Mouse (Mus musculus): Measurements from ENCODE around the gene Robo2. TPM values are rescaled to one million over a fixed set of nuclear protein-coding genes. Genes with fewer than 3 reads are reported as not detected.

Gene Robo2
- polyA plus RNA-seq (2015; fragmentation: Nextera tagmentation; extraction: Ambion mirVana): 67.5 and 77.5 TPM in 2 replicates

DNA sequence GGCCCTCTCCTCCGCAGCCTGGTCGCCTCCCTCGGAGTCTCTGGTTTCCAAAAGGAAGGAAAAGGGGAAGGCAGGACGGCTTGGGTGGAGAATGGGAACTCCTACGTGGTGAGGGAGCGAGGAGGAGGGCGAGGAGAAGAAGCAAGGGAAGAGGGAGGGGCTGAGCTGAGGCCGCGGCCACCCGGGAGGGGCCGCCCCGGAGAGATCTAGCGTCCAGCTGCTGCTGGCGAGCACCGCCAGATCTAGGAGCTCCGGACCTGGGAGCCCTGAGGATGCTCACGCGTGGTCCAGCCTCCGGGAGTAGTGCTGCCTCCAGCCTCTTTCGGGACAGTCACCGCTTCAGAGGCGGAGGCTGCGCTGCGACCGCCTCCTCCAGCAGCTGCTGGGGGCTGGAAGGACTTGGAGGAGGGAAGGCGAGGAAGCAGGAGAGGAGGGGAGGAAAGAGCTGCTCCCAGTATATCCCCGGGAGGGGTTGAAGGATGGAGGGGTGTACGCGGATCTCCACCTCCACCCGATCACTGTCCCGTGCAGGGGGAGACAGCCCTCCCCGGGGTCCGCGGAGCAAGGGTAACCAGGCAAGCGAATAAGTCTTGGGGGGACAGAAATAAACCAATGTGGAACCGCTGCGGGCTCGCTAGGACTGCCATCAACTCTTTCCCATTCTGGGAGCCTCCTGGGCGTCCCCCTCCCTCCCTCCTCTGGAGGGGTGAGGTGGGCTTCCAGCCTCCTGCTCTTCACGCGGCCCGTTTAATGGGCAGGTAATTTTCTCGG lies at the start of gene Robo2:
Robo2 (minus strand) TSS at position 345 of the 771 bp plus-strand sequence.
- WGBS: under 1% methylated on average over 43 of the region's 43 CpGs

DNA sequence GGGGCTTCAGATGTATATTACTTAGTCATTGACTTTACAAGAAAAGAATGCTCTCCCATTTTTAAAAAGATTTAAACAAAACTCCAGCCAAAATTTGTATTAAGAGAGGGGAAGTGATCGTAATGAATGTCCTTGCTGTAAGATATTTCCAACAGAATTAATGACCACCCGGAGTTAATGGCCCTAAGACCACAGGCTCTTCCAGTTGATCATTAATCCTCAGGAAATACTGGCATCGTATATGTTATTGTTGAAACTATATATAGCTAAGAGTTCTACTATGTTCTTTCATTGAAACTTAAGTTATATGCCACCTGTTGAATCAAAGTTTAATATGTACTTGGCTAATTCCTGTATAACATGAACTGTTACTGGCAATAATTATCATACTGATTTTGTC lies 46.5 kb upstream of the Robo2 start:
- no peak overlapping the region for H3K27ac ChIP-seq (ENCODE audit: low read depth, low read length)
- no peak overlapping the region for H3K9ac ChIP-seq (ENCODE audit: low read depth, low read length)
- no peak overlapping the region for H3K4me2 ChIP-seq (ENCODE audit: low read length)
- H3K4me1 ChIP-seq (ENCODE audit: control insufficient read depth, insufficient read depth, low read depth, low read length): no peaks in the 10 kb centered on the region
- 79% methylated on average over 3 of the region's 3 CpGs for whole genome bisulfite sequencing
- no peaks in the 10 kb centered on the region for H3K27me3 ChIP-seq (replicated peaks; ENCODE audit: control insufficient read depth, insufficient read depth, low read length)
- H3K4me3 ChIP-seq (ENCODE audit: low read length): no peak overlapping the region
- no peaks in the 10 kb centered on the region for H3K36me3 ChIP-seq (ENCODE audit: control insufficient read depth, insufficient read depth, low read length)
- no peaks in the 10 kb centered on the region for H3K9me3 ChIP-seq (ENCODE audit: control insufficient read depth, low read length)
- ATAC-seq: no peak

More for the DNA sequence above, at the start of gene Robo2:
- Histone ChIP-seq H3K9me3 (ENCODE audit: control insufficient read depth, low read length) (no peaks in the 10 kb centered on the region), H3K36me3 (ENCODE audit: control insufficient read depth, insufficient read depth, low read length) (no peaks in the 10 kb centered on the region), H3K4me2 (ENCODE audit: low read length) (peak within 1 kb of the TSS; percentile 77), H3K9ac (ENCODE audit: low read depth, low read length) (peak within 1 kb of the TSS; percentile 67), H3K27me3 (replicated peaks; ENCODE audit: control insufficient read depth, insufficient read depth, low read length) (no peaks in the 10 kb centered on the region), H3K4me1 (ENCODE audit: control insufficient read depth, insufficient read depth, low read depth, low read length) (no peaks in the 10 kb centered on the region), H3K27ac (ENCODE audit: low read depth, low read length) (peak within 1 kb of the TSS; percentile 81), H3K4me3 (ENCODE audit: low read length) (peak within 1 kb of the TSS; percentile 51)
- ATAC-seq: peak; percentile 89

DNA sequence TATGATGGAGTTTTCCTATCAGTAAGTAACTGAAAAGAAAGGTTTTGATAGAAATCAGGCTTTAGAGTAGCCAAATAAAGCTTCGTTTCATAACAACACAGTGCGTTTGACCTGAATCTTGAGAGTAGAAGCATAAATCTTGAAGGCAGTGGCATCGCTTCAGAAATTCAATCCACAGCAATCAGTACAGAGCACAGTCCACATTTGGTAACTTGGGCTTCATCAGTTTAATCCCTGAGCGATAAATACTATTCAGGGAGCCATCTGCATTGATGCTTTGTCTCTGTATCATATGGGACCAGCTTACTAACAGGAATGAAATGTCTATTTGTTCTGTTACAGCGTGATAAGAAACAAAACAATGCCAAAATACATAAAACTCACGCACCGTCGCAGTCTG lies 46.1 kb upstream of the Robo2 start:
- H3K4me3 ChIP-seq (ENCODE audit: low read length): no peak overlapping the region
- H3K4me1 ChIP-seq (ENCODE audit: control insufficient read depth, insufficient read depth, low read depth, low read length): no peaks in the 10 kb centered on the region
- 80% methylated on average over 8 of the region's 8 CpGs for WGBS
- no peak overlapping the region for H3K9ac ChIP-seq (ENCODE audit: low read depth, low read length)
- no peak overlapping the region for H3K27ac ChIP-seq (ENCODE audit: low read depth, low read length)
- ATAC-seq: no peak
- H3K36me3 ChIP-seq (ENCODE audit: control insufficient read depth, insufficient read depth, low read length): no peaks in the 10 kb centered on the region
- H3K27me3 ChIP-seq (replicated peaks; ENCODE audit: control insufficient read depth, insufficient read depth, low read length): no peaks in the 10 kb centered on the region
- no peaks in the 10 kb centered on the region for H3K9me3 ChIP-seq (ENCODE audit: control insufficient read depth, low read length)
- no peak overlapping the region for H3K4me2 ChIP-seq (ENCODE audit: low read length)

DNA sequence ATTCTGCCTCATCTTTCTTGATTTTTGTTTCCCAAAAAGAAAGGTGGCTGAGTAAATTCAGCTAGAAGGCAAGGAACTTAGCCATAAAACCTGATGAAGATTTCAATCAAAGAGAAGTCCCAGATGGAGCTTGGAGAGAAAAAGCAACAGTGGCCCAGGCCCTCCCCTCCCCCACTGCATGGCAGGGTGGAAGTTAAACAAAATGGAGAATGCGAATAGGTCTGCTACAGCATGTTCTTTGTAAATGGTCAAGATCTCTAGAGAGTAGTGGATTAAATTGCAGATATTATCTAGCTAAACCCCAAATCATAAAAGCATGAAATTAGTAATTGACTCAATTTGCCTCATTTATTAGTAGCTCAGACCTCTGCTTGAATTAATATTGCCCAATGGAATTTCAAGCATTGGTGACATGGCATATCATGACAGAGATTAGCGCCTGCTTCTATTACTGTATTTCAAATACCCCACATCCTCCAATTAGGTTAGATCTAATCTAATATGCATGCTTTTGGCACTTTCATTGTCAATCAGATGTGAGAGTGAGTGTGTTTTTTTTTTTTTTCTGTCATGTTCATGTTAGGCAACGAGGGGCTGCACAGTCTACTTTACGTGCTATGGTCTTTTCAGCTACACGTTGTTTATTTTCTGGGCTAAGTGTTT lies 45.3 kb upstream of the Robo2 start:
- H3K36me3 ChIP-seq (ENCODE audit: control insufficient read depth, insufficient read depth, low read length): no peaks in the 10 kb centered on the region
- H3K27ac ChIP-seq (ENCODE audit: low read depth, low read length): no peak overlapping the region
- no peaks in the 10 kb centered on the region for H3K27me3 ChIP-seq (replicated peaks; ENCODE audit: control insufficient read depth, insufficient read depth, low read length)
- H3K9me3 ChIP-seq (ENCODE audit: control insufficient read depth, low read length): no peaks in the 10 kb centered on the region
- WGBS: 68% methylated on average over 5 of the region's 5 CpGs
- H3K4me3 ChIP-seq (ENCODE audit: low read length): no peak overlapping the region
- ATAC-seq: no peak
- no peak overlapping the region for H3K9ac ChIP-seq (ENCODE audit: low read depth, low read length)
- no peaks in the 10 kb centered on the region for H3K4me1 ChIP-seq (ENCODE audit: control insufficient read depth, insufficient read depth, low read depth, low read length)
- H3K4me2 ChIP-seq (ENCODE audit: low read length): no peak overlapping the region

DNA sequence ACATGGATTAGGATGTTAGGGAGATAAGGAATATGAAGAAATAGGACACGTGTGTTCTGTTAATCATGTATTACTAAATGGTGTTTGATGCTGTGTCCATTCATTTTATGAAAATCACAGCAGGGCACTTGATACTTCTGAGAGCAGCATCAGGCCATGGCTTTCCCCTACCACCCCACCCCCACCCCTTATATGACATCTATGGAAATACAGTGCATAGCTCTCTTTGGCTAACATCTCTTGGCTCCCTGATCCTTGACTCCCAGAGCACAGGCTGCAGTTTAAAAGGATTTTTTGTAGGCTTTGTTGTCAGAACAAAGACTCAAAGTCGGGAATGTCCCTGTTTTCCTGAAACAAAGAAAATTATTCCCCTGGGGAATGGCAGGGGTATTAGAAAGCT lies 43.6 kb upstream of the Robo2 start:
- H3K27me3 ChIP-seq (replicated peaks; ENCODE audit: control insufficient read depth, insufficient read depth, low read length): no peaks in the 10 kb centered on the region
- ATAC-seq: no peak
- H3K27ac ChIP-seq (ENCODE audit: low read depth, low read length): no peak overlapping the region
- 30% methylated on average over 2 of the region's 2 CpGs for WGBS
- H3K4me2 ChIP-seq (ENCODE audit: low read length): no peak overlapping the region
- no peaks in the 10 kb centered on the region for H3K4me1 ChIP-seq (ENCODE audit: control insufficient read depth, insufficient read depth, low read depth, low read length)
- H3K36me3 ChIP-seq (ENCODE audit: control insufficient read depth, insufficient read depth, low read length): no peaks in the 10 kb centered on the region
- no peaks in the 10 kb centered on the region for H3K9me3 ChIP-seq (ENCODE audit: control insufficient read depth, low read length)
- no peak overlapping the region for H3K4me3 ChIP-seq (ENCODE audit: low read length)
- H3K9ac ChIP-seq (ENCODE audit: low read depth, low read length): no peak overlapping the region

DNA sequence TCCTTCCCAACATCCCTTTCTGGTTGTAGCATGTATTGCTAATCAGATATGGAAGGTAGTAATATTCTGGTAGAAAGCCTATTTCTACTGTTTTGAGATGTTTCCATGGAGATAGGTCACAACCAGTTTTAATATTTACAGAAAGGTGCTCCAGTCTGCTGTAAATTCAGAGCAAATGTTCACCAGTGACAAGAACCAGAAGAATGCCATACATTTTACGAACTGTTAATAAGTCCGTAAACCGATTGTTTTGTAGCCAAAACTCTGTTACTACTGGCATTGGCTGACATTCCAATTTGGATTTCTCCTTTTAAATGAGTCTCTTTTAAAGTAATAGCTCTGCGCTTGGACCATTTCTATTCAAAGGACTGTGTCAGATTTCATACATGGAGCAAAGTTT lies 36.4 kb upstream of the Robo2 start:
- H3K9ac ChIP-seq (ENCODE audit: low read depth, low read length): no peak overlapping the region
- no peak overlapping the region for H3K4me2 ChIP-seq (ENCODE audit: low read length)
- no peaks in the 10 kb centered on the region for H3K27me3 ChIP-seq (replicated peaks; ENCODE audit: control insufficient read depth, insufficient read depth, low read length)
- H3K4me1 ChIP-seq (ENCODE audit: control insufficient read depth, insufficient read depth, low read depth, low read length): no peaks in the 10 kb centered on the region
- no peaks in the 10 kb centered on the region for H3K36me3 ChIP-seq (ENCODE audit: control insufficient read depth, insufficient read depth, low read length)
- 92% methylated on average over 4 of the region's 4 CpGs for WGBS
- H3K9me3 ChIP-seq (ENCODE audit: control insufficient read depth, low read length): no peaks in the 10 kb centered on the region
- no peak overlapping the region for H3K27ac ChIP-seq (ENCODE audit: low read depth, low read length)
- no peak overlapping the region for H3K4me3 ChIP-seq (ENCODE audit: low read length)
- no peak for ATAC-seq

DNA sequence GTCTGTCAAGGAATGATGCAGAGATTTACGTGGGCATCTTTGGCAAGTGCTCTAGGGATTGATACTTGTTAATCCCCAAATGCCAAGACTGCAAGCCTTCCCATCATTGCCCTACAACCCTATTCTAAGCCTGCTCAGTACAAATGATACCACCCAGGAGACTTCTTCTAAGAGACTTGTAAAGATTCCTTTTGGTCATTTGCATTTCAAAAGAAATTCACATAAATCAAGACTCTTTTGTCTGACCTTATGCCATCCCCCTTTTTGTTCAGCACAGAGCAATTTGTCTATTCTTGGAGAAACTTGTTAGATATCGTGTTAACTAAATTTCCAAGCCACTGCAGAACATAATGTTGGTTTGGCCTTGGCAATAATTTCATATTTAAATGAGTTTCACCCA lies 15.4 kb upstream of the Robo2 start:
- Histone ChIP-seq H3K4me1 (ENCODE audit: control insufficient read depth, insufficient read depth, low read depth, low read length) (no peaks in the 10 kb centered on the region), H3K4me3 (ENCODE audit: low read length) (no peak overlapping the region), H3K36me3 (ENCODE audit: control insufficient read depth, insufficient read depth, low read length) (no peaks in the 10 kb centered on the region), H3K9me3 (ENCODE audit: control insufficient read depth, low read length) (no peaks in the 10 kb centered on the region), H3K4me2 (ENCODE audit: low read length) (no peak overlapping the region), H3K27ac (ENCODE audit: low read depth, low read length) (no peak overlapping the region), H3K27me3 (replicated peaks; ENCODE audit: control insufficient read depth, insufficient read depth, low read length) (no peaks in the 10 kb centered on the region), H3K9ac (ENCODE audit: low read depth, low read length) (no peak overlapping the region)
- 22% methylated on average over 2 of the region's 2 CpGs for WGBS
- no peak for ATAC-seq

DNA sequence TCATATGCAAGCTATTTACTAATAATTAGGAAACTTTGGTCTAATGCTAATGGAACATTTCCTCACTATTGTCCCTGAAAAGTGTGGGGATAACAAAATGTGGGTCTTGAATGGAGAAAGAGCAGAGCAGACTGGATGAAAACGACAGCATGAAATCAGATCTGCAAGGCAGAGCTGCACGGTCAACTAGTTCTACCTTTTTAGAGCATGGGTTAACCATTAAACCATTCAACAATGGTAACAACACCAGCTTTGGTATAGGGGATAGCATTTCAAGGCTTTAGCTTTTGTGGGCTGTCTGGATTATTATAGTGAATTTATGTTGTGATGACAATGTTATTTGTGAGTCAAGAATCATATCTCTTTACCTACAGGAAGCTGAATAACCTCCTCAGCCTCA lies 8.7 kb upstream of the Robo2 start:
- Histone ChIP-seq H3K9ac (ENCODE audit: low read depth, low read length) (no peak overlapping the region), H3K27me3 (replicated peaks; ENCODE audit: control insufficient read depth, insufficient read depth, low read length) (no peaks in the 10 kb centered on the region), H3K36me3 (ENCODE audit: control insufficient read depth, insufficient read depth, low read length) (no peaks in the 10 kb centered on the region), H3K9me3 (ENCODE audit: control insufficient read depth, low read length) (no peaks in the 10 kb centered on the region), H3K4me1 (ENCODE audit: control insufficient read depth, insufficient read depth, low read depth, low read length) (no peaks in the 10 kb centered on the region), H3K4me2 (ENCODE audit: low read length) (no peak overlapping the region), H3K27ac (ENCODE audit: low read depth, low read length) (no peak overlapping the region), H3K4me3 (ENCODE audit: low read length) (no peak overlapping the region)
- no peak for ATAC-seq
- WGBS: 45% methylated on average over 2 of the region's 2 CpGs

DNA sequence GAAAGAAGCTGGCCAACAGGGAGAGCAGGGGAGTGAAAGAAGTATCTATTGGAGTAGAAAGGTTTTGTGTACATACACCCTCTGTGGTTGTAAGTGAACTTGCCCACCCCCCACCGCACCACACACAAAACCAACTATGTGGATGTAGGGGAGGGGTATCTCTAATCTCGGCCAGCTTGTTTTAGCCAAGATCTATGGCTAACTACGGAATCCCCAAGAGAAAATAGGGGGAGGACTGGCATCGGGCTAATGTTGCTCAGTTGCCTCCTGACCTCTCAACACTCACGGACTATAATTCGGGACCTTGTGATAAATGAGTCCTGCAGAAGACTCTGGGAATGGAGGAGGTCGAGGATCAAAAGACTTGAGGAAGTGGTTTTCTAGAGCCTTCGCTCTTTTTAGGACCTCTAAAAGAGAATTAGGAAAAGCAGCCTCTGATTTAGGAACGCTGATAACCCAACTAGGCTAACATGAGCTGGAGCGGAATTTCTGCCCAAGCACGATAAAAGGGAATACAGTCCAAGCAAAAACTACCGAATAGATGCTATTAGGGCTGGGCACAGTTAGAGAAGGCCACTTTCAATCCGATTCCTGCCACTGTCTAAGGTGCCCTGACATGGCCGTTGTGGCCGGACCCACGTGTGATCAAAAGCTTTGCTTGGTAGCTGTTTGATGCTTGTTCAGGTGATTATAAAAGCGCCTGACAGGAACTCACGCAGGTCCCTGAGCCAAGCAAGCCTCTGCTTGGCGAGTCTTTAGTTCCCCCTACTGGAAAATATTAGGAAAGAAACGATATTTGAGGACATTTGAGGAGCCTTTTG lies 1.1 kb upstream of the Robo2 start:
- peak overlapping the region; percentile 77 for H3K4me2 ChIP-seq (ENCODE audit: low read length)
- peak; percentile 60 for ATAC-seq
- under 1% methylated on average over 20 of the region's 20 CpGs for WGBS
- no peaks in the 10 kb centered on the region for H3K4me1 ChIP-seq (ENCODE audit: control insufficient read depth, insufficient read depth, low read depth, low read length)
- H3K4me3 ChIP-seq (ENCODE audit: low read length): peak overlapping the region; percentile 51
- no peaks in the 10 kb centered on the region for H3K36me3 ChIP-seq (ENCODE audit: control insufficient read depth, insufficient read depth, low read length)
- peak overlapping the region; percentile 81 for H3K27ac ChIP-seq (ENCODE audit: low read depth, low read length)
- no peaks in the 10 kb centered on the region for H3K9me3 ChIP-seq (ENCODE audit: control insufficient read depth, low read length)
- H3K9ac ChIP-seq (ENCODE audit: low read depth, low read length): peak overlapping the region; percentile 51
- no peaks in the 10 kb centered on the region for H3K27me3 ChIP-seq (replicated peaks; ENCODE audit: control insufficient read depth, insufficient read depth, low read length)

Measured in hindbrain, embryonic 16.5 days (tissue).